Mouse (Mus musculus): ENCODE data around the gene Rnf4. TPM values are rescaled to one million over a fixed set of nuclear protein-coding genes. Genes with fewer than 3 reads are reported as not detected.

Rnf4 gene
- total RNA-seq, 2 experiments from 2014 or later = 84.8 to 85.9 TPM

DNA sequence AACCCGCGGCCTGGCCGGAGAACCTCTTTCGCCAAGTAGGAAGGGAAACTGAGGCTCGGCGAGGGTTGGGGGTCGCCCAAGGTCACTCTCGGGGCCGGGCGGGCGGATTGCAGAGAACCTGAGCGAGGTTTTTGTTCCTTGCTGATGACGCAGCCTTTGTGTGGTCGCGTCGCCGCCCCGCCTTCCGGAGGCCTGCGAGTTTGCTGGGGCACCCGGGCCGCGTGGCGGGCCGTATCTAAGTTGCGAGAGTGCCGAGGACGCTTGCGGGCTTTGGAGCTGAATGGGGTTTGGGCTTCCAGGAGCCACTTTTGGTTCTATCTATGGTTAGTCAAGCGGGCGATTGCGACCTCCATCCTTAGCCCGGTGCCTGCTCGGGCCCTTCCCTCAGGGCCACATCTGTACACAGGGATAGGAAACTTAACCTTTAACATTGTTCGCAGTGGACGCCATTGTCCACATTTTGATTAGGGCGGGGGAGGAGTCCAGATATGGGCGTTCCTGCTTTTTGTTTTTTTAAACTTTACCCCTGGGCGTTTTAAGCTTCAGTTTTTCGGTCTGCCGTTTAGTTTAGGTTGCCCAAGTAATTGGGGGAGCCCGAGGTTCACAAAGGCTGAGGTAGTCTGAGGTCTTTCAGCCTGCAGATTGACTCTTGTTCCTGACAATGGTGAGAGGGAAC is 824 bp downstream of the Rnf4 start:
- peak in 1 of 2 experiments; percentile 25 for DNase-seq

DNA sequence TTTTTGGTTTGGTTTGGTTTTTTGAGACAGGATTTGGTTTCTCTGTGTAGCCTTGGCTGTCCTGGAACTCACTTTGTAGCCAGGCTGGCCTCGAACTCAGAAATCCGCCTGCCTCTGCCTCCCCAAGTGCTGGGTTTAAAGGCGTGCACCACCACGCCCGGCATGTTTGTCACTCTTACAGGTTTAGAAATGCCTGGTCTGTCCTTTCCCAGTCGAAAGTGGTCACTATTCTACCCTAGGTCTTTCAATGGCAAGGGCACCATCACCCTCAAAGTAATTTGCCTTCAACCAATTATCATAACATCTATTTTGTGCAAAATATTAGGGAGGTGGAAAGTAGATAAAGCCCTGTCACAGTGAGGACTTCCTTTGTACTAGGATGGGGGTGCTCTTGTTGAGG is 4.2 kb downstream of the Rnf4 start:
- no peak for DNase-seq

DNA sequence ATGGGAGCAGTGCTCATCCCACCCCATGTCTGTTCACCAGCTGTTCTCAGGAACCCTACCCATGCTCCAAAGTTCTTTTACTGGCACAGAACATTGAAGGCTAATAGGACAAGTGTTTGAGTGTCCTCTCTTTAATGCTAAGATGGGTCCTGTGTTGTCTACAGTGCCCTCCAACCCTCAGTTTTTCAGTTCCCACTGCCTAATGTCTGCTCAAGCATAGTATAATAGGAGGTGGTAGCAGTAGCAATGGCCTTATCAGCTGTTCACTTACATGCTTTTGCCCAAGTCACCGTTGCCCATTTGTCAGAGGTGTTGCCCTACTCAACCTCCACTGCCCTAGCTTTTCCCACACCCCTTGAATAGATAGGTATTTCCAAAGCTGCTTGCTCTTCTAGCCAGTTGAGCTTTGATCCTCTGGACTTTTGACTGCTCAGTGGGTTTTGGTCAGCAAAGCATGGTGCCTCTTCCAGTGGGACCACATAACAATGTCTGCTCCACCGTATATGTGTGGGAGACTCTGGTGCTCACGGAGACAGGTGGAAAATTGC is 16.1 kb downstream of the Rnf4 start:
- DNase-seq = no peak

DNA sequence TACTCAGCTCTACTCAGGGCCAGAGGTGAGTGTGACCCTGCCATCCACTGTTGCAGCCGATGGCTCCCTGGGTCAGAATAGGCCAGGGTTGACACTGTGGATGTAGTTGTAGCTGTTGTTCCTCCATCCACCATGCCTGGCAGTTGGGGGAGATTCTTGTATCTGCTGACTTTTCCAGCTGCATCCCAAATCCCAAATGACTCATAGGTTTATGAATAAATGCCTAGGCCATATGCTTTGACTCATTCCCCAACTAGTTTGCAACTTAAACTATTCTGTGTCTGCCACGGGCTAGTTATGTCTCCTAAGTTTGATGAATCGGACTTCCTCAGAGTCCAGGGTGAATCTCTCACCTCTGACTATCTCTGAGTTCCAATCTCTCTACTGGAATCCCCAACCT is 24.2 kb downstream of the Rnf4 start:
- no peak for DNase-seq

DNA sequence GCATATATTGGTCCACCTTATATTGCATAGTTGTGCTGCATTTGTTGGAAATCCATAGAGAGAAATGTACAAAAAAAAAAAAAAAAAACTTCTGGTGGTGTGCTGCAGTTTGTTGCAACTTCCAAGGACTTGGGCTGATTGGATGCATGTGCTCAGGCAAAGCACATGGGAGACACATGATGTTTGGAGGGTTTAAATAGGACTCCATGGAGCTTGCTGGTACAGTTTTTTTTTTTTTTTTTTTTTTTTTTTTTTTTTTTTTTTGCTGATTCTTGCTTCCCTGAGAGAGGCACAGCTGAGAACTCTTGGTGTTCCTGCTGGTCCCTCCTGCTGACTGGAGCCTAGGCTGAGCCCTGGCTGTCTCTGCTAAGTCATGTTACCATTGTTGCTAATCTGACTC is 27.0 kb downstream of the Rnf4 start:
- DNase-seq = no peak

DNA sequence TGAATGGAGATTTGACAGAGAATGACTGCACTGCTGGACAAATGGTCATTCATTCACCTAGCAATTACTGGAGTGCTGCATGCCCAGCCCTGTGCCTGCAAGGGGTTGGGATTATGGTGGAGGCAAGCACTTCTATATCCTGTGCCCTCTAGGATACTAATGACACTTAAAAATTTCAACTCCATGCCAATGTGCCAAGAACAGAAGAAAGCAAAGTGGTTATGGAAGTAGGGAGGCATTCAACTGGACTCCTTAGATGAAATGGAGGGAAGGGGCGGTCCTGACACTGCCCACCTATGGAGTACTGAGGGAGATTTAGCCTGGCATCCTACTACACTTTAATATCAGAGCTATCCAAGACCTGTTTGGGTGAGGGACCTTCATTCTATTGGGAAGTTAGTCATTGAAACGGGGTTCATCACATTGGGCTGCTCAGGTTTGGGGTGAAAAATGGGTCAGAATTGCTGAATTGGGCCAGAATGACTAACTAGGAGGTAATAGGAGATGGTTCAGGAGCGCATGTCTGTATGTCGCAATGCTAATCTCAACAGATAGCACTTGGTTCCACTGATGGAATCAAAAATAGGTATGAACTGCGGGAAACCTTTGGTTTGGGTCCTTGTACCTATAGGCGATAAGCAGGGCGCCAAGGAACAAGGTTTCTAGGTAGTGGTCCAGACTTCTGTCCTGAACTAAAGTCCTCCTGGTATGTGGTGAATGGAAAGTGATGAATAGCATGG is 32.6 kb downstream of the Rnf4 start:
- no peak for DNase-seq

DNA sequence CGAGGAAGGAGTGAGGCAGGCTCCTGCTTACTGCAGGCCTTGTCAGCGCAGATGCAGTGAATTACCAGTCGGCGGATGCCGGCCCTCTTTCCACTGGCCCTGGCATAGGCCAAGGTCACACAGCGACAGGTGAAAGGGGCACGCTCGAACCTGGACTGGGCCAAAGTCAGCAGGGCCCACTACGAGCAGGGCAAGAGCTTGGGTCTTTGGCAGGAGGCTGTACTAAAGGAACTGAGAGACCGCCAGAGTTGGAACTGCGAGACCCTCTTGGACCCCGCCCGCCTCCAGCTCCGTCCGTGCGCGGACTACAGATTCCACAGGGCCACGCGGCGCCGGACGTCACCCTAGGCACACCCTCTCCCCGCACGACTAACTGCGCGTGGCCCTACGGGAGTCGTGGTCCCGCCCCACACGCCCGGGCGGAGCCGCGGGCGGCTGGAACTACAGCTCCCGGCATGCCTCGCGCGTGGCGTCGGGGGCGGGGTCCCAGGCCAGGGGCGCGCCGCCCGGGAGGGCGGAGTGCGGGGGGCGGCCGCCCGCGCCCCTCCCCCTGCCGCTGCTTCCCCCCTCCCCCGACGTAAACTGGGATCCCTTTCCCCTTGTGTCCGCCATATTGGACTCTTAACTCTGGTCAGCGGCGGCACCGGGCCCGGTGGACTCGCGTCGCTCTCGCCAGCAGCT is 33.4 kb downstream of the Rnf4 start, which contains the start of gene Fam193a:
TSS of gene Fam193a (plus strand) at position 593 of the 681 bp plus-strand sequence.
- DNase-seq = peak; percentile 97 to 98

DNA sequence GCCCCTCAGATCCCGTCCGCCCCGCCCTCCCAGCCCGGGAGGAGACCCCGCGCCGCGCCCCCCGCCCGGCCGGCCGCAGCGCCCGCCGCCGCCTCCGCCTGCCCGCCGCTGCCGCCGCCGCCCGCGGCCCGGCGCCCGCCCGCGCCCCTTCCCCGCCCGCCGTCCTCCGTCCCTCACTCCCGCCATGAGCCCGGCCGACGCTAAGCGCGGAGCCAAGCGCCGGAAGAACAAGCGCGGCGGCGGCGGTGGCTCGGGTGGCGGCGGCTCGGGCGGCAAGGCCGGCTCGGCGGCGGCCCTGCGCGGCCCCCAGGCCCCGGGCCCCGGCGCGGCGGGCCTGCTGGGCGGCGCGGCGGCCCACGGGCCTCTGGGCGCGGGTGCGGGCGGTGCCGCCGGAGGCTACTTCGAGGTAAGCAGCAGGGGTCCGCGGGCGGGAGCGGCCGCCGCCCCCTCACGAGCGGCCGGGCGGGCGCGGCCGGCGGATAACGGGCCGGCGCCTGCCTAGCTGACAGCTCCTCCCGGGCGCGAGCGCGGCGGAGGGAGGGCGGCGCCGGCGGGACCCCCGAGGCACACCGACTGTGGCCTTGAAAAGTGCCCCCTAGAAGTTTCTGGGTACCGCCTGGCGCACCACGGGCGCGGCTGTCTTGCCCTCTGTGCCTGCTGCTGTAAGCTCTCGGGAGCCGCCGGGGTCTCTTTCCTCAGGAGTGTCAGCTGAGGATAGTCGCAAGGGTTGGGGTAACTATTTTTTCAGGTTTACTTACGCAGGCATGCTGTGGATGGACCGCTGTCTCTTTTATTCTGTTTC is 34.1 kb downstream of the Rnf4 start:
- peak; percentile 32 to 36 for DNase-seq

DNA sequence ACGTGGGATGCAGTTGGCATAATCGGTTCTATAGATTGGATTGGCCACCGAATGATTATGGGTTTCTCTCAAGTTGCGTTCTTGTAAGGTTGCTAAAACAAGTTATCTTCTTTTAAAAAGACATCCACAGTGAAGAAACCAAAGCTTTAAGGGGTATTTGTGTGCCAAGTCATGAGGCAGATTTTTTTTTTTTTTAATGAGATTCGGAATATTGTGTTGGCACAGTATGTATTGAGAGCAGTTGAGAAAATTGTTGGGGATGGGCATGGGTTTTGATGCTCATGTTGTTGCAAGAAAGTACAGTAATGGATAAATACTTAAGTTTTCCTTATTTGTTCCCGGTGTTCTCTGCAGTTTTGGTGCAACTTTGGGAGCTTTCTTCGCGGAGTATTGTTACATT is 34.8 kb downstream of the Rnf4 start:
- DNase-seq = no peak

DNA sequence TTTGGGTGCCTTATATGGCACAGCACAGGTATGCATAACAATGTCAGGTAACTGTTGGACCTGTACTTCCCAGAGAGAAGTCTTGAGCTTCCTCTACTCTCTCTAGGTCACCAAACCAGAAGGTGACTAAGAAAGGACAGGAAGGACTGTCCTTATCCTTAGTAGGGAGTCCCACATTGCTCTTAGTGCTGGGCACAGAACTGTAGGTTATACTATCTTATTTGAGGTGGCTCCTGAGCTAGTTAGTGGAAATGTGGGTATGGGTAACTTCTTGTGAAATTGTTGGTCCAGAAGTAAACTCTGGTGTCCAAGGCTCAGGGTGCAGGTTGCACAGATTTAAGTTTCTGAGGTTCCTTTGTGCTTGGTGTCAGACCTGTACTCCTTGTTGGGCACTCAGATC is 36.1 kb downstream of the Rnf4 start:
- DNase-seq = no peak

DNA sequence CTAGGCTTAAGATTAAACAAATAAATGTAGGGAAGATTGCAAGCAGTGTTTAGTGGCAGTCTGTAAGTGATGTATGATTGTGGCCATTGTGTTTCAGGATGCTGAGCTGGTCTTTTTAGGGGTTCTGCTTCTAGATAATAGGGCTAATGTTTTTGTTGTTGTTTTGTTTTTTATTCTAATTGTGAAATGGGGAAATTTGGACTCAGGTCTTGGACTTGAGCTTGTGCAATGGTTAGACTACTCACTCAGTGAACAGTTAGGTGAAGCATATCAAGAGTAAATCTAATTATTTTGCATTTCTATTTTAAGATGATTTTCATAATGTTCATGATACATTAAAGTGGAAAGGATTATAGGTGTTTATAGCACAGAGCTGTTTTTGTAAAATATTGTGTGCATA is 36.5 kb downstream of the Rnf4 start:
- no peak for DNase-seq

DNA sequence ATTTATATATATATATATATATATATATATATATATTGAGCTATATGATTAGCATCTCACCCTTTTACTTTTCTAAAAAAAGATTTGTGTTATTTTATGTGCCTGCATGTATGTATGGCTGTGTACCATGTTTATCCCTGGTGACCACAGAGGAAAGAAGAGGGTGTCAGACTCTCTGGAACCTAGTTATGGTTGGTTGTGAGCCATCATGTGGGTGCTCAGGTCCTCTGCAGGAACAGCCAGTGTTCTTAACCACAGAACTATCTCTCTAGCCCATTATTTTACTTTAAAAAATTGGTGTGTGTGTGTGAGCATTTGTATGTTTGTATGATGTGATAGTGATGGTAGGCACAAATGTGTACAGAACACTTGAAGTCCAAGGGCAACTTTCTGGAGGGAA is 42.7 kb downstream of the Rnf4 start:
- no peak for DNase-seq

DNA sequence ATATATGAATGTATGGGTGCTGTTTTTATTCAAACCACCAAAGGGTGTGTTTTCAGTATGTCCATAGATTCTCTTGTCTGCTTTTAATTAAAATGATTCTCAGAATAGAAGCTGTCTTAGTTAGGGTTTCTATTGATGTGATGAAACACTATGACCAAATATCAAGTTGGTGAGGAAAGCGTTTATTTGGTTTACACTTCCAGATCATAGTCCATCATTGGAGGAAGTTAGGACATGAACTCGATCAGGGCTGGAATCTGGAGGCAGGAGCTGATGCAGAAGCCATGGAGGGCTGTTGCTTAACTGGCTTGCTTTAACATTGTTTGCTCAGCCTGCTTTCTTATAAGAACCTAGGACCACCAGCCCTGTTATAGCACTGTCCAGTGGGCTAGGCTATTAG is 45.6 kb downstream of the Rnf4 start:
- DNase-seq = no peak

DNA sequence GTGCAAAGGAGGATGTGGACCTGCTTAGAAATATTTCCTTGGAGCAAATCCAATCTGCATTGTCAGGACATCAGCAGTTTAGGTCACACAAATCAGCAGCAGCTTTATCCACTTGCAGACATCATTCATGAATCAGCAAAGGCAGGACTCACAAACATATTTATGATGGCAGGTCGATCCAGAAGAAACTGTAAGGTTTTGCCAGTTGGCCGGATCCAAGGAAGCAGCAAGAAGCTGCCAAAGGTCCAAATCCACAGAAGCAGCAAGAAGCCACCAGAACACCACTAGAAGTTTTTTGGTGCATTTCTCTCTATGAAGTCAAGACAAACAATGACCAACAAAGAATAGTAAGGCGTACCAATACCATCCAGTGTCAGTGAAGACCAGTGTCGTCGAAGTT is 49.5 kb downstream of the Rnf4 start:
- no peak for DNase-seq

DNA sequence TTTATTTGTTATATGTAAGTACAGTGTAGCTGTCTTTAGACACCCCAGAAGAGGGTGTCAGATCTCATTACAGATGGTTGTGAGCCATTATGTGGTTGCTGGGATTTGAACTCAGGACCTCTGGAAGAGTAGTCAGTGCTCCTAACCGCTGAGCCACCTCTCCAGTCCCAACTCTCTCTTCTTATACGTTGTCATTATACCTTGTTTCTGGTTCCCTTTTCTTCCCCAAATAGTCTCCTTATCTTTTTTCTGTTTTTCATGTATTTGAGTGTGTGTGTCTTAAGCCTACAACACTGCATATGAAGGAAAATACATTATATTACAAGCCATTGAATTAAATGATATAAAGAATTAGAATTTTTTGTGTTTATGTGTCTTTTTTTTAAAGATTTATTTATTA is 50.7 kb downstream of the Rnf4 start:
- DNase-seq = no peak

DNA sequence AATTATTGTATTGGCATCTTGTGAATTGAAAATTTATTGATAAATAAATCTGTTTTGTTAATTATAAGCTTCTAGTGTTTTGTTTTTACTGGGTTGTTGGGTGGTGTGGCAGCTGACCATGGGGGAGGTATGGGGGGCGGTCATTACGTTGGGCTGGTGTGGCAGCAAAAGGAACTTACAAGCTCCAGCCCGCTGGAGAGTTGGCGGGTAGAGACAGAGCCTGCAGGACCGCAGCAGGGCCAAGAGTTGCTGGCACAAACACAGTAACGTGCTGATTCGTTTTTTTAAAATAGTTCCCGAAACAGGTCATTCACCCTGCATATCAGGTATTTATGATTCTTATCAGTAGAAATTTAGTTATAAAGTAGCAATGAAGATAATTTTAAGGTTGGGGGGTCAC is 57.2 kb downstream of the Rnf4 start:
- DNase-seq = no peak

DNA sequence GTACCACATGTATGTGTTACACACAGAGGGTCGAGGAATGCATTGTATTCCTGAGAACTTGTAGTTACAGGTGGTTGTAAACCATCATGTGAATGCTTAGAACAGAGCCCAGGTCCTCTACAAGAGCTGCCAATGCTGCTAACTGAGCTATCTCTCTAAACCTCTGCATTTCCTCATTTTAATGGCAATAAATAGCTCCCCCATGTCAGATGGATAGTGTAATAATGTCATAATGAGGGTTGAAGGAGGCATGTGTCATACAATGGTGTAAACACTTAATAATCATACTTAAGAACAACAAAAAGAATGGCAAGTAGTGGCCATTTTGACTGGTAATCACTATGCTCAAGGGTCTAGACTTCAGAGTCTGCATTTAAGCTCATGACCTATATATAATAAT is 59.3 kb downstream of the Rnf4 start:
- DNase-seq = no peak

DNA sequence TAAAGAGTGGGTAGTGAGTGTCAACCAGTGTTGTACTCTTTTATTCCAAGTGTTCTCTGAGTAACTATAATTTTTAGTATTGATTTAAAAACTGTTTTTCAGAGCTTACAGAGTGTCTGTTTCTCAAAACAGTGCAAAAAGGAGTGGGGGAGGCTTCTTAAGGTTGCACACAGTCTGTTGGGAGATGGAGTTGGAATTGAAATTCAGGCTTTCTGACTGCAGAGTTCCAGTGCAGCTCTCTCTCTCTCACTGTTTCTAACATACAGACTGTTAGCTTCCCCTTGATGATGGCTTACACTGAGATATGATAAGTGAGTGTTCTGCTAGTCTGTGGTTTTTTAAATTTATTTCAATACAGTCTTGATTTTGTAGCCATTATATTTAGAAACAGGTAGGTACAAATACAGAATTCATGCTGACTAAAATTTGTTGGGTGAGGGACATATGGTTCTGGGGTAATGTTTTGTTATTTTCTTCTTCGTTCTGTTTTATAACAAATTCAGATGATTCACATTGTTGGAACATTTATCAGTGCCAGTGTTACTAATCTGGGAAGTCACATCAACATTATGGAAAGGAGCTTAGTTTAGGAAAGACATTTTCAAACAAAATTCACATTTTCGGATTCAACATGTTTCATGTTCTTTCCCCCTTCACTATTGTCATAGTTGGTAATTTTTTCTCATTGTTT is 59.9 kb downstream of the Rnf4 start:
- no peak for DNase-seq

DNA sequence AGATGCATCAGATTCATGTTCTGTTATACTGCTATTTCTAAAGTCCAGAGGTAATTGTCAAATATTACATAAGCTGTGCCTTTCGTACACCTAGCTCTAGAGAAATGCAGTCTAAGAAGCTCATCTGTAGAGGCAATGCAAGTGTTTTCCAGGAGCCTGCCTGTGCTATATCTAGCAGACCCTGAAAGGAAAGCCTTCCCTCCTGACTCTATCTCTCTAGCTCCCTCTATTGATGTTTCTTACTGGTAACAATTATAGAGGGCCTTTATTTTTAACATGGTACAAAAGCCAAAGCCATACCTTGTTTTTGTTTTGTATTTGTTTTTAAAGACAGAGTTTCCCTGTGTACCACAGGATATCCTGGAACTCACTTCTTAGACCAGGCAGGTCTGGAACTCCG is 61.8 kb downstream of the Rnf4 start:
- no peak for DNase-seq

DNA sequence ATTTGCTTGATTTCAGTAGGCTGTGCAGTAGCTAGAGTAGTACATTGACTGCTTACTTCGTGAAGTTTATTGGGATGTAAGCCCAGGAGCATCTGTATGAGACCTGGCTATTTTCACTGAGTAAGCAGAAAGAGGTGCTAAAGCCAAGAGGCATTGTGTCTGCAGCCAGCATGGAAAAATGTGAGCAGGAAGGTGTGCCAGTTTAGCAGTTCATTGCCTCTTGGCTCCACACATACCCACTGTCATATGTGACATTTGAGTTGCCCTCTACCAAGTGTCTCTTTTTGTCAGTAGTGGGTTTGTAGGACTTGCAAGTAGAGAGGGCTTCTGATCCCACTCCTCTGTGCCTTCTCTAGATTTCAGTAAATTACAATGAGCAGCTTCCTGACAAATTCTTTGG is 62.2 kb downstream of the Rnf4 start:
- no peak for DNase-seq

Measured in layer of hippocampus, postnatal 36 days (tissue).